Mouse (Mus musculus) MN1 (cell line): ENCODE results near the gene Ssh2.

ENCODE experiments used
- DNase-seq: peaks from one replicate; pipeline ENCODE4 v3.0.0-alpha.2; 2016; ENCODE audit warnings: low spot score

Ssh2 gene

GRCm38 (mm10) chr11:77491502-77492291 is 275.6 kb downstream of the Ssh2 start:
- DNase-seq: peak; percentile 38

- DNase-seq: no peak
Observed at GRCm38 (mm10) chr11:77492311-77492871, 276.3 kb downstream of the Ssh2 start.

DNA sequence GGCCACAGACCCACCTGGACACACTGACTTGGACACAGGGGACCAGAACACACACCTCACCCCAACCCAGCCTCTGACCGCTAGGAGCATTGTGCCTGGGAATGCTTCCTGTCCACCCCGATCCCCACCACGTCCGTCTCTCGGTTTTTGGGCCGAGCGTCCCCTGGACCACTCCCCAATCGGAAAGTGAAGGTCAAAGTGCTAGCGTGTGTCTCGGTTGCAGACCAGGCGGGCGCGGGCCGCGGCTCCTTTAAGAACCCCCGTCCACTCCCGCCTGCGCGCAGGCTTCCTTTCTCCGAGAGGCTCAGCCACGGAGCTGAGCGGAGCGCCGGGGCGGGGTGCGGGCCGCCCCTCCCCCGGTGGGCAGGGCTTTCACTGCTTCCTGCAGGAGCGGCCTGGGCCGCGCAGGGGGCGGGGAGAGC is 276.8 kb downstream of the Ssh2 start:
- peak; percentile 93 for DNase-seq

DNA sequence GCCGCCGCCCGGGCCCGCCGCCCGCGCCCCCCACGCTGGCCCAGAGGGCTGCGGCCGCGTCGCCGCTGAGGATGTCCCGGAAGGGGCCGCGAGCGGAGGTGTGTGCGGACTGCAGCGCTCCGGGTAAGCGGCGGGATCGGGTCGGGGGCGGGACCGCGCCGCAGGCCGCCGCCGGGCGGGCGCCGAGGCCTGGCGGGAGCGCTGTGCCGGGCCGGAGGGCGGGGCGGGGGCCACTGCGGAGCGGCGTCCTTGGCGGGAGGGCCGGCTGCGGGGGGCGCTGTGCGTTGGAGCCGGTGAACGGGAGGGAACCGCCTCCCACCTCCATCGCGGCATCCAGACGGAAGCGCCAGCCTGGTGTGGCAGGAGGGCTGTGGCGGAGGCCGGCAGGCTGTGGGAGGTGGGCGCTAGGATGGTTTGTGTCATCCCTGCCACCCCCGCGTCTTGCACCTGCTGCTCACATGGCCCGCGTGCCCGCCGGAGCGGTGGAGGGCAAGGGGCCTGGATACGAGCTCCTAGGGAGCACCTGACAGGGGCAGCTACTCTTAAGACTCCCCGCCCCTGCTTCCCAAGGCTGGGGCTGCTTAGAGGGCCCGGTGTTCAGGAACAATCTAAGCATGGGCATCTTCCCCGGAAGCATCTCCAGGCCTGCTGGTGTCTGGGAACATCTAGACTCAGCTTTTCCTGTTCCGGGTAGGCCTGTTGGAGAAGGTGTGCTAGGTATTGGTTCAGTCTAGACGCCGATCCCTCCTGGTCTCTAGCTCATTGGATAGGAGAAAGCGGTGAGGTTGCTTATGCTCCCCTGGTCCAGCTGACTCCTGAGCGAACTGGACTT is 277.6 kb downstream of the Ssh2 start, which contains the start of gene Git1:
TSS of gene Git1 (plus strand) at position 51 of the 832 bp plus-strand sequence.
- DNase-seq: peak; percentile 48

- no peak for DNase-seq
Observed at GRCm38 (mm10) chr11:77494344-77494676, 278.2 kb downstream of the Ssh2 start.

DNA sequence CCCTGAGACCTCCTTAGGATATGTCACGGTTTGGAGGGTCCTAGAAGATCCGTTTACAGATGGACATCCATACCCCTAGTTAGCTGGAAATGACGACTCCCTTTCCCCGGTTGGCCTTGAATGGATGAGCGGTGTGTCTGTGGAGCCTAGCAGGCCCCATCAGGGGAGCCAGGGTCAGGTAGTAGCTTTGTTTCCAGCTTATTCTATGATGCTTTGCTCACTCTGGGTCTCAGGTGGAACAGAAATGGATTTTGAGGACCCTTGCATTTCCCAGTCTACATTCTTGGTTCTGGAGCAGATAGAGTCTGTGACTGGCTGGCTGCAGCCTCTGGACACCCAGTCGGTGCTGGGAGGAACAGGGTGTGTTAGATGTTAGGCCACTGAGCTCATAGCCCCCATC is 278.7 kb downstream of the Ssh2 start:
- DNase-seq: no peak

DNA sequence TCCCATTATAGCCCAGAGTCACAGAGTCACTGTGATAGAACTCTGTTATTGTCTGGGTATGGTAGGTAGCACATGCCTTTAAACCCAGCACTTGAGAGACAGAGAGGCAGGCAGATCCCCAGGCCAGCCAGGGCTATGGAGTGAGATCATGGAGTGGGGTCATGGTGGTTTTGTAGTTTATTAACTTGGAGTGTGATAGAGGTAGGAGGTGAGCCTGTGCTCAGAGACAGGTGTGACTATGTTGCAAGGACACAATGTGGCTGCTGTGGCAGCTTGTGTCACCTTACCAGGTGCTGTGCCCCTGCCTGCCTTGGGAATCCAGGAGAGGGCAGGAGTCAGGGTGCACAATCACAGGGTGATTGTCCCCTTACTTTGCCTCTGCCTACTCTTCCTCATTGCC is 279.4 kb downstream of the Ssh2 start:
- no peak for DNase-seq

DNA sequence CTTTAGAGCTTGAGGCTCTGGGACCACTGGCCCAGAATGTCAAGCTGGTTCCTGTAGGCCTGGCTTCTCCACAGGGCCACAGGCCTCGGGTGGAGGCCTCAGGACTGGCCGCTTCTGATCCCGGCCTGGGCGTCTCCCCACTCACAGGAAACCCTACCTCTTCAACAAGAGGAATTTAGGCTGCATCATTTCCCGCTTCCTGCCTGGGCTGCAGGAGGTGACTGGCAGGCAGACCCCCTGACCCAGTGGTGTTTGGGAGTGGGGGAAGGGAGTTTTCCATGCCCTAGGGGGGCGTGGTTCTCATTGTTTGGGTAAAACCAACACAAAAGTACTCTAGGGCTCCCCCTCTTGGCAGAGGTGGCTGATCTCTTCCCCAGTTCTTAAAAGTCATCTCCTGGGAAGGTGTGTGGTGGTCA is 281.3 kb downstream of the Ssh2 start:
- DNase-seq: peak; percentile 70

GRCm38 (mm10) chr11:77497851-77498250 is 281.8 kb downstream of the Ssh2 start:
- no peak for DNase-seq

DNA sequence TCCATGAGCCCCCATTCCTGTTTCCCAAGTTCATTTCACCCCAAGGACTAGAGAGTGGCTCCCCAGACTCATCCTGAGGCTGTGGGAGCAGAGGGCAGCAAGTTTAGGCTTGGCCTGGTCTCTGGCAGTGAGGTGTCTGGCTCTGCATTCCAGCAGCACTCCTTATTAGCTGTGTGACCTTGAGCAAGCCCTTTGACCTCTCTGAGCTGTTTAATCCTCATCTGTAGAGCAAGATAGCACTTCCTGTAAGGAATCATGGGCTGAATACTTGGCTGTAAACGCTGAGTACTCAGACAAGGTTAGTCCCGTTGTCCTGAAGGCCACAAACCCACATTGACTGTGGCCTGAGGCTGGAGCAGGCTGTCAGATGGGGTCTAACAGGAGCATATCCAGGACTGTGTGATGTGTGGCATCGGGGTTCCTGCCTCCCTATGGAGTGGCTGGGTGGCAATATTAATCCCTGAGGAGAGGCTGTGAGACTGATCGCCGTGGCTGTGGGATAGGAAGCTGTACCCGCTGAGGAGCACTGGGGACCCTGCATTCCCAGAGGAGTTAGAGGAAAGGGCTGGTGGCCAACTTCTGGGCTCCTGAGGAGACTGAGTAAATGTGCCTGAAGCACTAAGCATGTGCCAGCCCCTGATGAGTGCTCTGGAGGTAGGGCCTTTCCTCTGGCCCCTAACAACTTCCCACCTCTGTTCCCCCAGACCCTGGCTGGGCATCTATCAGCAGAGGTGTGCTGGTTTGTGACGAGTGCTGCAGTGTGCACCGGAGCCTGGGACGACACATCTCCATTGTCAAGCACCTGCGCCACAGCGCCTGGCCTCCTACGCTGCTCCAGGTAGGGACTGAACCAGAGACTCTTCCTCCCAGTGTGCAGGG is 282.4 kb downstream of the Ssh2 start:
- no peak for DNase-seq

DNA sequence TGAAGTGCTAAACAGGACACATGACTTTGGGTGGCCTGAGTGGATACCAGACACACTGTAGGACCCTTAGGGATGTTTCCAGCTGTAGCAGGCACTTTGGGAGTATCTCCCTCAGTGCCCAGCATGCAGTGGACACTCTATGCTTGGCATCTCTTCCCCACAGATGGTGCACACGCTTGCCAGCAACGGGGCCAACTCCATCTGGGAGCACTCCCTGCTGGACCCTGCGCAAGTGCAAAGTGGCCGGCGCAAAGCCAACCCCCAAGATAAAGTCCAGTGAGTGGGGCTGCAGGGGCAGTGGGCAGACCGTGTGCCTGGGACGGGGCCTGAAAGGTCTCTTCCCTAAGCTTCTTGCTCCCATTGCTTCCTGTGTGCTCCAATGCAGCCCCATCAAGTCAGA is 283.3 kb downstream of the Ssh2 start:
- DNase-seq: no peak

- DNase-seq: peak; percentile 56
Observed at GRCm38 (mm10) chr11:77500361-77501325, 284.6 kb downstream of the Ssh2 start.

- DNase-seq: peak; percentile 86
Observed at GRCm38 (mm10) chr11:77501392-77501791, 285.3 kb downstream of the Ssh2 start.

- no peak for DNase-seq
Observed at GRCm38 (mm10) chr11:77501971-77502370, 285.9 kb downstream of the Ssh2 start.

DNA sequence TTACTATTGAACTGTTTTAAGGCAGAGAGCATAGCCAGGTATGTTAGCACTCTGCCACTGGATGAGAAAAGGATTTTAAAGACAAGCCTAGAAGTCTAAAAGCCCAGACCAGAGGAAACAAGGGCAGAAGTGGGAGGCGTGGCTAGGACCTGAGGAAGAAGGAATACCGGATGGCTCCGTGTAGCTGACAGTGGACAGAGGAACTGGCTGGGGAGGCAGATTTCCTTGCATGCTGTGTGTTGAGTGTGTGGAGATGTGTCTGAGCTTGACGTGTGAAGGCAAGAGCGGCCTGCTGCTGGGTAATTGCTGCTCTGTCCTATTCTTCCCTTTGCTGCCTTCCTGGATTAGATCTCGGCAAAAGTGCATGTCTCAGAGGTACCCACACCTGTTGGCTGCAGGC is 286.4 kb downstream of the Ssh2 start:
- no peak for DNase-seq

- DNase-seq: peak; percentile 55
Observed at GRCm38 (mm10) chr11:77503511-77503910, 287.4 kb downstream of the Ssh2 start.

DNA sequence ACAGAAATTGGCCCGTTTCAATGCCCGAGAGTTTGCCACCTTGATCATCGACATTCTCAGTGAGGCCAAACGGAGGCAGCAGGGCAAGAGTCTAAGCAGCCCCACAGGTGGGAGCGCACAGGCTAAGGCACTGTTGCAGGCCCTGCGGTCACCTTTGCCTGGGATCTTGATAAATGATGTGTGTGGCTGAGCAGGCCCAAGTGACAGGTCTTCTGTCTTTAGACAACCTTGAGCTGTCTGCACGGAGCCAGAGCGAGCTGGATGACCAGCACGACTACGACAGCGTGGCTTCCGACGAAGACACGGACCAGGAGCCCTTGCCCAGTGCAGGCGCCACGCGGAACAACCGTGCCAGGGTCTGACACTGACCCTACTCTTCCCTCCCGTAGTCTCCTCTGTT is 288.3 kb downstream of the Ssh2 start:
- no peak for DNase-seq

- DNase-seq: no peak
Observed at GRCm38 (mm10) chr11:77505291-77505980, 289.3 kb downstream of the Ssh2 start.

DNA sequence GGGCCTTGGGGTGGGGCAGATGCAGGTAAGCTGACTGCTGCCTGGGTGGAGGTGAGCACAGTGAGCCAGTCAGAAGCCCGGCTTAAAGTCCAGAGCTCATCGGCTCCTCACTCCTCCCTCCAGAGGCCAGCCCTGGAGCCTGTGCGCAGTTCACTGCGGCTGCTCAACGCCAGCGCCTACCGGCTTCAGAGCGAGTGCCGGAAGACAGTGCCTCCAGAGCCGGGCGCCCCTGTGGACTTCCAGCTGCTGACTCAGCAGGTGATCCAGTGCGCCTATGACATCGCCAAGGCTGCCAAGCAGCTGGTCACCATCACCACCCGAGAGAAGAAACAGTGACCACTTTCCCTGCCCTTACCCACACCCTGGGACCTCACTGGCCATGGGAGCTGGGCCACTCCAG is 290.2 kb downstream of the Ssh2 start:
- no peak for DNase-seq

DNA sequence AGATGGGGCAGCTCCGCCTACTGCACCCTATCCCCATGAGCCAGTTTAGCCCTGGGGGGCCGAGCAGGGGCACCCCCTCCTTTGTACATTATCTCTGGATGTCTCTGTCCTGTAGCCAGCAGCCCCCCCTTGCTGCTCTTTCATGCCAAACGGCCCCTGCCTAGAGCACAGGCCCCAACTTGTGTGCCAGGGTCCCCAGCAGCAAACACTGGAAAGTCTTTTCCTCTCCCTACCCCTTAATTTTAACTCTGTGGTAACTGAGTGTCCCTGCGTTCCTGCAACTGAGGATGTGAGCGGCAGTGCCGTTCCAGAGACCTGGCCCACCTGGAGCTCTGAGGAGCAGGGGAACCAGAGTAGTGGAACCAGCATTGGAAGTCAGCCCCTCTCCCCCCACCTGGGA is 290.9 kb downstream of the Ssh2 start:
- no peak for DNase-seq
